Mouse (Mus musculus): Measurements from ENCODE around the gene Lrrc17. TPM values are rescaled to one million over a fixed set of nuclear protein-coding genes. Genes with fewer than 3 reads are reported as not detected.

The Lrrc17 gene
- polyA plus RNA-seq, 1 experiment from 2014 or later = 43.3 TPM

Other genes starting within 250 kb of the Lrrc17 start
- 8.6 and 11.0 TPM in 2 replicates for gene Fgl2, start 170.9 kb upstream of the Lrrc17 start, polyA plus RNA-seq (2015; fragmentation: Nextera tagmentation; extraction: Ambion mirVana)
- gene Ccdc146, start 118.9 kb upstream of the Lrrc17 start, polyA plus RNA-seq (2015; fragmentation: Nextera tagmentation; extraction: Ambion mirVana) = 0.24 TPM in 2 replicates
- gene Fam185a, start 118.6 kb upstream of the Lrrc17 start, polyA plus RNA-seq (2015; fragmentation: Nextera tagmentation; extraction: Ambion mirVana) = 9.7 and 10.4 TPM in 2 replicates
- 0.11 and 0.20 TPM in 2 replicates for gene Fbxl13, start 102.1 kb downstream of the Lrrc17 start, polyA plus RNA-seq (2015; fragmentation: Nextera tagmentation; extraction: Ambion mirVana)
- 33.5 and 37.2 TPM in 2 replicates for gene Armc10, start 102.3 kb downstream of the Lrrc17 start, polyA plus RNA-seq (2015; fragmentation: Nextera tagmentation; extraction: Ambion mirVana)
- gene Napepld, start 157.8 kb downstream of the Lrrc17 start, polyA plus RNA-seq (2015; fragmentation: Nextera tagmentation; extraction: Ambion mirVana) = 3.4 TPM in 2 replicates
- 80.7 and 88.8 TPM in 2 replicates for gene Pmpcb, start 193.6 kb downstream of the Lrrc17 start, polyA plus RNA-seq (2015; fragmentation: Nextera tagmentation; extraction: Ambion mirVana)
- 76.3 and 88.1 TPM in 2 replicates for gene Dnajc2, start 241.7 kb downstream of the Lrrc17 start, polyA plus RNA-seq (2015; fragmentation: Nextera tagmentation; extraction: Ambion mirVana)
- gene Psmc2, start 241.7 kb downstream of the Lrrc17 start, polyA plus RNA-seq (2015; fragmentation: Nextera tagmentation; extraction: Ambion mirVana) = 165 and 175 TPM in 2 replicates